Mouse (Mus musculus): ENCODE results near the gene Spin2d.
"Not testable (repeated sequence)": the region's sequence is repeated elsewhere in the genome, so short reads cannot be mapped to it uniquely, and the experiment has no call there.

Gene Spin2d

DNA sequence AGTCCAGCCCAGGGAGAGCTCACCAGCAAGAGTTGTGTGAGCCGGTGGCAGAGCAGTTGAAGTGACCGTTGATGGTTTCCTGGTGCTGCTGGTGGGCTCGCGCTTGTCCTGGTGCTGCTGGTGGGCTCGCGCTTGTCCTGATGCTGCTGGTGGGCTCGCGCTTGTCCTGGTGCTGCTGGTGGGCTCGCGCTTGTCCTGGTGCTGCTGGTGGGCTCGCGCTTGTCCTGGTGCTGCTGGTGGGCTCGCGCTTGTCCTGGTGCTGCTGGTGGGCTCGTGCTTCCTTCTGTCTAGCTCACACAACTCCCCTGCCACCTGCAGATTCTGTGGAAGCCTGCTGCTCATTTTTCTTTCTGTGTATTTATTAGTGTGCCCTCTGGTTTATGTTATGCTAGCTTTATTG is at the start of gene Spin2d:
Gene Spin2d, minus strand, starts transcription at position 101 of the 400 bp plus-strand sequence.
- DNase-seq = not testable (repeated sequence)

DNA sequence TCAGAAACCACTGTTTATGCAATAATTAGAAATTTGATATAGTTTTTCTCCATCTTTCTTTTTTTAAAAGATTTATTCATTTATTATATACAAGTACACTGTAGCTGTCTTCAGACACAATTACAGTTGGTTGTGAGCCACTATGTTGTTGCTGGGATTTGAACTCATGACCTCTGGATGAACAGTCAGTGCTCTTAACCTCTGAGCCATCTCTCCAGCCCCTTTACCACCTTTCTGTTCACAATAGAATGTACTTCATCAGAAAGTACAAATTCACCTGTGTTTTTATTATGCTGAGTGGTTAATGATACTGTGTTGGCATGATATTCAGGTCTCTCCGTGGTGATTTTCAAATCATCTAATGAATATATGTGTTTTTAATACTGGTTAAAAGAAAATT is 48.6 kb upstream of the Spin2d start:
- DNase-seq = no peak

DNA sequence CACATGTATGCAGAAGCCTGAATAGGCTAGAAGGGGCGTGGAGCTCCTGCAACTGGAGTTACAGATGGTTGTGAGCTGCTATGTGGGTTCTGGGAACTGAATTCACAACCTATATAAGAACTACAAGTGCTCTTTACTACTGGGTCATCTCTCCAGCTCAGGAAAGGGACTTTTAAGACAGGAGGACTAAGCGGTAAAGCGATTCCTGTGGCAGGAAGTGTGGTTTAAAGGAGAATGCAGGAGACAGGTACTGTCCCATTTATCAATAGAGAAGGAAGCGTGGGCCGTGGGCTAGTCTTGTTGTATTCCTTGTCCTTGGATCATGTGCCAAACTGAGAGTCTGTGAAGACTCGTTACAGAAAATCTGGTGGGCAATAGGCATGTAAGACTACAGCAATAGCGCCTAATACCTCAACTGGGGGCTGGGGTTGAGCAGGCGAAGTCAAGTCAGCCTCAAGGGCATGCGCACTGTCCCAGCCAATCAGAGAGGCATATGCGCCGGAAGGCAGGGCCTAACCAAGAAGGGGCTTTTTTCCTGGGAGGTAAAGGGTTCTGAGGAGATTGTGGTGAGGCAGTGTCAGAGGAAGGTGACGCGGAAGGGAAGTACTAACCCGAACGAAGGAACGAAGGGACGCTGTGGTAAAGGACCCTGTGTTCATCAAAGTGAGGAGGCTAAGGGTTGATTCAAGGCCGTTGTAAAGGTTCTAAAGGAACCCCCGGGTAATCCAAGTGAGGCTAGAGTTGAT is 37.2 kb upstream of the Spin2d start, which contains the start of gene Xlr4b:
Gene Xlr4b, plus strand, starts transcription at position 515 of the 746 bp plus-strand sequence.
- DNase-seq = not testable (repeated sequence)

DNA sequence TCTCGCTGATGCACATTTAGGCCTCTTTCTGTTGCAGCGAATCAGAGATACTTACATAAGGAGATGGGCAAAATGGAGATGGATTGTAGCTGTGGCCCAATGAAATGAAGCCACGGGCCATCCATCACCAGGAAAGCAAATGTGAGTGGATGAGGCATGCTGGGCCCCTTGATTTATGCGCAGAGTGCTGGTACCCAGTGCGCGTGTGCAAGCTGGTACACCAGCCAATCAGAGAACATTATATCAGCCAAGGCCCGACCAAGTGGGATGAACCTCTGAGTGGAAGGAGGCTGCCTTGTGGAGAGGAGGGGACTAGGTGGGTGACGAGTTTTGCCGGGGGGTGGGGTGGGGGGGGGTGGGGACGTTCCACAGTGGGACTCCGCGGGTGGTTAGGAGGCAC is 15.1 kb upstream of the Spin2d start, which contains the start of gene Xlr3b:
Gene Xlr3b, plus strand, starts transcription at position 274 of the 400 bp plus-strand sequence.
- DNase-seq = peak; percentile 27

DNA sequence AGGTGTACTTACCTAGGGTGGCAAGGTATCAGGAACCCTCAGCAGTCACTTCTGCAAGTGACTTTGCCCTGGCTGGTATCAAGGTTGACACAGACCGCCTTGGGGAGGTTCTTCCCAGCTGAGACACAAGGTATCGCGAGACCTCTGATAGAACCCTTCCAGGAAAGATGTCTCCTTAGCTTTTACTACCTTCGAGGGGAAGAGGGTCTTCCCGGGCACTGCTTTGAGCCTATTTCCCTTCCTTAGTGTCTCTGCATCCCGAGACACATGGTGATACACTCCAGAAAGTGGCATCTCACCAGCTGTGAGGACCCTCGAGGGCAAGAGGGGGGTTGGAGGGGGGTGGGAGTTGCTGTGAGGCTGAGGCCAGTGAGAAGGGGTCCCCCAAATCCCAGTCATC is 27.4 kb downstream of the Spin2d start, which contains the start of gene DXBay18:
Gene DXBay18, minus strand, starts transcription at position 101 of the 400 bp plus-strand sequence.
- DNase-seq = not testable (repeated sequence)

DNA sequence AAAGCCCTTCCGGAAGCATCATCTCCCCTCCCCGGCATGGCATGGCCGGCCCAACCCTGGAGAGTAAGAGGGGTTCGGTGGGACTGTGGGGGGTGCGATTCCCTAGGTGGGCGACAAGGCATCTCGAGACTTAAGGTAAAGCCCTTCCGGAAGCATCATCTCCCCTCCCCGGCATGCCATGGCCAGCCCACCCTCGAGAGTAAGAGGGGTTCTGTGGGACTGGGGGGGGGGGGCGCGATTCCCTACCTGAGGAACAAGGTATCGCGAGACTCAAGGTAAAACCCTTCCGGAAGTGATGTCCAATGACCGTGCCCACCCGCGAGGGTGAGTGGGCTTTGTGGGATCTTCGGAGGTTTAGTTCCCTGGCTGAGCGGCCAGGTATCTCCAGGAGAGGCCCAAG is 28.3 kb downstream of the Spin2d start, which contains the start of gene Xlr5b:
Gene Xlr5b, plus strand, starts transcription at position 301 of the 400 bp plus-strand sequence.
- DNase-seq = not testable (repeated sequence)

DNA sequence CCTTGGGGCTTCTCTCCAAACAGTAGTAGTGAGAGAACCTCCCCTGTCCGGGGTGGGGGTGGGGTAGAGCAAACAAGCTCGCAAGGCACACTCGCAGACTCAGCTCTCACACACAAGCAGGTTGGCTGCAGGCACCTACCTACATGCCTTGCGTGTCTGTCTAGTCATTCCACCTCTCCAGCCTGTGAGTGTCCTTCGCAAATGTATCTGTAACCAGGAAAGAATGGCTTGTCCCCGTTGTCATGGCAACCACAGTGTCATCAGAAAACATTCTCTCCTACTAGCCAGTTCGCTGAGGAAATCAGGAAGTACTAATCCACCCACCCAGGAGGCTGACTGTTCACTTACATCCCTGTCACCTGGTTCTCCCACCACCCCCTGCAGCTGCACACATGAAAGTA is 33.6 kb downstream of the Spin2d start:
- not testable (repeated sequence) for DNase-seq
